Mouse (Mus musculus) kidney, adult 2 months (tissue): ENCODE data around the gene Magi2. TPM values are rescaled to one million over a fixed set of nuclear protein-coding genes. Genes with fewer than 3 reads are reported as not detected.
A peak's percentile ranks its signal among the peaks of the same experiment; 100 is the strongest.

Source experiments
- DNase-seq: peaks from one replicate; pipeline ENCODE4 v3.0.0; 2021
- H3K27ac ChIP-seq: fragments of 200-500 bp; 2 replicates; pipeline ENCODE4 v1.5.1; 2012; ENCODE audit warnings: low read depth, low read length, control low read depth, inconsistent platforms; ENCODE audit not compliant: insufficient read depth
- H3K27me3 ChIP-seq: fragments of 200-500 bp; replicated peaks from 2 replicates; pipeline ENCODE4 v1.6.1; 2012; ENCODE audit warnings: mild to moderate bottlenecking, moderate library complexity, low read length, inconsistent platforms; ENCODE audit not compliant: control insufficient read depth, insufficient read depth
- H3K36me3 ChIP-seq: fragments of 200-500 bp; 2 replicates; pipeline ENCODE4 v1.6.1; 2012; ENCODE audit warnings: mild to moderate bottlenecking, moderate library complexity, low read length, inconsistent platforms; ENCODE audit not compliant: control insufficient read depth, insufficient read depth
- H3K4me1 ChIP-seq: fragments of 200-500 bp; 2 replicates; pipeline ENCODE4 v1.6.1; 2011; ENCODE audit warnings: low read length; ENCODE audit not compliant: control insufficient read depth, insufficient read depth
- H3K4me3 ChIP-seq: fragments of 200-500 bp; 2 replicates; pipeline ENCODE4 v1.5.1; 2011; ENCODE audit warnings: mild to moderate bottlenecking, low read depth, low read length, control low read depth; ENCODE audit not compliant: insufficient read depth
- CTCF ChIP-seq: fragments of 200-500 bp; conservative IDR thresholded peaks from 2 replicates; pipeline ENCODE4 v1.5.1; 2011; ENCODE audit warnings: low read depth, mild to moderate bottlenecking, control low read depth, low read length, moderate library complexity, mixed read lengths; ENCODE audit not compliant: insufficient read depth, insufficient read length
- POLR2A ChIP-seq: fragments of 200-500 bp; IDR thresholded peaks from one replicate; pipeline ENCODE4 v1.6.1; 2011; ENCODE audit warnings: low read depth, low read length, control low read depth
- WGBS: fragments of 180-500 bp; shearing (Covaris S2); methylation state at CpG from one replicate; pipeline ENCODE4 v1.1.7; 2018; 5-methylcytosine and 5-hydroxymethylcytosine counted together
- polyA plus RNA-seq: library from polyadenylated mRNA; depleted of rRNA; stranded (reverse); fragments of >200 nt; gene quantifications from 2 replicates; pipeline ENCODE4 v1.2.3, GENCODE M21; 2012

Magi2 gene
- polyA plus RNA-seq, 1 experiment, result 6.1 TPM

GRCm38 (mm10) chr5:20603756-20604469, 1377.1 kb downstream of the Magi2 start:
- Histone ChIP-seq H3K4me1 (no peaks in the 10 kb centered on the region), H3K4me3 (no peak overlapping the region), H3K36me3 (no peaks in the 10 kb centered on the region), H3K27ac (no peak overlapping the region), H3K27me3 (0 out of 2 replicates have a peak, but pooled peaks cover 1% of the 10 kb centered on the region)
- DNase-seq, result no peak
- WGBS, result 55% methylated on average over 7 of the region's 7 CpGs
- TF ChIP-seq CTCF (no peak), POLR2A (no peak)

- no peak for DNase-seq
- no peak for TF ChIP-seq CTCF
- TF ChIP-seq POLR2A, result no peak
- 61% methylated on average over 5 of the region's 5 CpGs for WGBS
- Histone ChIP-seq H3K36me3 (no peaks in the 10 kb centered on the region), H3K27me3 (0 out of 2 replicates have a peak, but pooled peaks cover 1% of the 10 kb centered on the region), H3K27ac (no peak overlapping the region), H3K4me3 (no peak overlapping the region), H3K4me1 (no peaks in the 10 kb centered on the region)
These were observed 1379.7 kb downstream of the Magi2 start for GRCm38 (mm10) chr5:20606497-20606896.

GRCm38 (mm10) chr5:20607503-20607902, 1380.7 kb downstream of the Magi2 start:
- H3K36me3 ChIP-seq, result no peaks in the 10 kb centered on the region
- TF ChIP-seq POLR2A (no peak), CTCF (no peak)
- H3K27ac ChIP-seq, result no peak overlapping the region
- DNase-seq, result no peak
- H3K4me1 ChIP-seq, result no peaks in the 10 kb centered on the region
- 56% methylated on average over 1 of the region's 1 CpGs for WGBS
- H3K27me3 ChIP-seq, result no peaks in the 10 kb centered on the region
- H3K4me3 ChIP-seq, result no peak overlapping the region

GRCm38 (mm10) chr5:20609206-20609935, 1382.5 kb downstream of the Magi2 start:
- Histone ChIP-seq H3K4me1 (no peaks in the 10 kb centered on the region), H3K36me3 (no peaks in the 10 kb centered on the region), H3K27me3 (no peaks in the 10 kb centered on the region), H3K27ac (no peak overlapping the region), H3K4me3 (no peak overlapping the region)
- peak; percentile 4 for DNase-seq
- no peak for TF ChIP-seq CTCF
- 68% methylated on average over 12 of the region's 12 CpGs for WGBS

GRCm38 (mm10) chr5:20610640-20611039, 1383.8 kb downstream of the Magi2 start:
- TF ChIP-seq CTCF, result no peak
- no peak for TF ChIP-seq POLR2A
- H3K4me3 ChIP-seq, result no peak overlapping the region
- no peak overlapping the region for H3K27ac ChIP-seq
- H3K36me3 ChIP-seq, result no peaks in the 10 kb centered on the region
- no peaks in the 10 kb centered on the region for H3K27me3 ChIP-seq
- DNase-seq, result no peak
- WGBS, result 64% methylated on average over 2 of the region's 2 CpGs
- no peaks in the 10 kb centered on the region for H3K4me1 ChIP-seq

GRCm38 (mm10) chr5:20612616-20613015, 1385.8 kb downstream of the Magi2 start:
- no peak overlapping the region for H3K4me3 ChIP-seq
- H3K4me1 ChIP-seq, result no peaks in the 10 kb centered on the region
- no peaks in the 10 kb centered on the region for H3K36me3 ChIP-seq
- no peak for DNase-seq
- no peak for TF ChIP-seq CTCF
- TF ChIP-seq POLR2A, result no peak
- no peak overlapping the region for H3K27ac ChIP-seq
- WGBS, result 88% methylated on average over 9 of the region's 9 CpGs
- H3K27me3 ChIP-seq, result no peaks in the 10 kb centered on the region

- Histone ChIP-seq H3K36me3 (no peaks in the 10 kb centered on the region), H3K27ac (no peak overlapping the region), H3K4me3 (no peak overlapping the region), H3K27me3 (no peaks in the 10 kb centered on the region), H3K4me1 (no peaks in the 10 kb centered on the region)
- TF ChIP-seq POLR2A (no peak), CTCF (no peak)
- 86% methylated on average over 4 of the region's 4 CpGs for WGBS
- DNase-seq, result no peak
These were observed 1388.1 kb downstream of the Magi2 start for GRCm38 (mm10) chr5:20614891-20615290.
